Mouse (Mus musculus) erythroblast, embryonic 14.5 days (primary cell): Measurements from ENCODE around the gene Lcn11.

Experiments used
- GATA1 ChIP-seq: IDR thresholded peaks from 2 replicates; pipeline ENCODE4 v1.6.1; 2012; ENCODE audit warnings: low read length, inconsistent platforms, mixed read lengths
- TAL1 ChIP-seq: IDR thresholded peaks from 3 replicates; pipeline ENCODE4 v1.6.1; 2012; ENCODE audit warnings: low read length, inconsistent platforms, mixed read lengths

DNA sequence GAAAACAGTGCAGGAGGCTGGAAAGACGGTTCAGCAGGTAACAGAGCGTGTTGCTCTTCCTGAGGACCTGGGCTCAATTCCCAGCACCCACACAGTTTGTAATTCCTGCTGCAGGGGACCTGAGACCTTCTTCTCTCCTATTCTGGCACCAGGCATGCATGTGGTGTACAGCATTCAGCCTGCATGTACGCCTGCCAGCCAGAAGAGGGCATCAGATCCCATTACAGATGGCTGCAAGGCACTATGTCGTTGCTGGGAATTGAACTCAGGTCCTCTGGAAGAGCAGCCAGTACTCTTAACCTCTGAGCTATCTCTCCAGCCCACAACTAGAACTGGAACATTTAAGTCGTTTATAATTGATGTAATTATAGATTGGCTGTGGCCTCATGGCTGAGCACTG lies 36.5 kb downstream of the Lcn11 start:
- TF ChIP-seq GATA1 (no peak), TAL1 (no peak)
